Mouse (Mus musculus): ENCODE results near the gene Ptpn12. TPM values are rescaled to one million over a fixed set of nuclear protein-coding genes. Genes with fewer than 3 reads are reported as not detected.

The Ptpn12 gene
- total RNA-seq (2021), result 10 to 100 TPM; 59.6 to 66.4 TPM
- long read RNA-seq, experiment 1, partial matches to known transcripts, result 12 of 28 reads
- long read RNA-seq, experiment 1, other reads (novel, unspliced or antisense), result 12 of 28 reads
- long read RNA-seq, experiment 2, partial matches to known transcripts, result 0 of 6 reads
- long read RNA-seq, experiment 2, other reads (novel, unspliced or antisense), result 3 of 6 reads

GRCm38 (mm10) chr5:21055820-21056531, at the start of gene Ptpn12:
TSS of gene Ptpn12 (minus strand) at chr5:21055911.
- DNase-seq, result peak; percentile 98 to 99

DNA sequence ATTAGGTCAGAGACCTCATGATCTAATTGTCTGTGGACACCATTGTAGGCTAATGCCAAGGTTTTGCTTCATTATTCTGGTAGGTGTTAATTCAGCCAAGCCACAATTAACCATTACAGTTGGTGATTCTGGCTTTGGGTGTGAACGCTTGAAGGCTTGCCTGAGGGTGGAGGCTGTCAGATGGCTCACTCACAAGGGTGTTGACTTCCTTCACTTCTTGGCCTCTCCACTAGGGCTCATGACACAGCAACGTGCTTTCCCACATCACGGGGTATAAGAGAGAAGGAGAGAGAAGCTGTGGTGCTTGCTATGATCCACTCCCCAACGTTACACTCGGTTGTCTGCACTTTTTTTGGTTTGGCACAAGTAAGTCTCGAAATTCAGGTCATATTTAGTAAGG, 35.5 kb upstream of the Ptpn12 start:
- DNase-seq, result no peak

- DNase-seq, result no peak
Observed at GRCm38 (mm10) chr5:21057217-21057616, 1.5 kb upstream of the Ptpn12 start.

- no peak for DNase-seq
Observed at GRCm38 (mm10) chr5:21056595-21056994, 884 bp upstream of the Ptpn12 start.

- peak; percentile 57 to 67 for DNase-seq
Observed at GRCm38 (mm10) chr5:21055071-21055819, 466 bp downstream of the Ptpn12 start.

- peak; percentile 83 to 86 for DNase-seq
Observed at GRCm38 (mm10) chr5:21054472-21055070, 1.1 kb downstream of the Ptpn12 start.

GRCm38 (mm10) chr5:21053571-21054307, 2.0 kb downstream of the Ptpn12 start:
- peak in 1 of 2 experiments; percentile 12 for DNase-seq

- no peak for DNase-seq
Observed at GRCm38 (mm10) chr5:21052521-21052920, 3.2 kb downstream of the Ptpn12 start.

- no peak for DNase-seq
Observed at GRCm38 (mm10) chr5:21050770-21051122, 5.0 kb downstream of the Ptpn12 start.

DNA sequence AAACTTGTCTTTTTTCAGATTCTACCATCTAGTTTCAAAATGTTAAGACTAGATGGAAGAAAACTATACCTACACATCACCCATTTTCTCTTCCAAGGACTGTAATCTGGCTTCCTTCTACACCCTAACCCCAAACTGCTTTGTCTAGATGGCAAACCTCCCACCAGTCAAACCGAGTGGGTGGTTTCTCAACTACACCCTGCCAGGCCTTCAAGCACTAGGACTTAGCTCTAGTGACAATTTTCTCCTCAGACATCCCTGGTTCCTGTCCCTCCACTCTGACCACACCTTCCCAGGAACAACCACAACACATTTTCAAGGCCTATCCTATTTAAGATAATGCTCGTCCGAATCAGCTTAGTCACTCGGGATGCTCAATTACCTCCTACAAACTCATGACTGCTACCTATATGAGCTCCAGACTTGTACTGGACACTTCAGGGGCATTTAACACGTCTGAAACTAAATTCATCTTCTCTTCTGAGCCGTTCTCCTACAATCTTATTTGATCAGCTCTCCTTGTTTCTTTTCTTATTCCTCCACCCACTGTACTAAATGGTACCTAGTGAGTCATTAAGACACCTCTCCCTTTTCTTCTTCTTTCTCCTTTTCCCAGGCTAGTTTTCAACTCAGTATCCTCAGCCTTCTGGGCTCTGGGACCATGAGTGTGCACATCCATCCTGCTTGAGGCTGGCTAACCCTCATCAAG, 5.5 kb downstream of the Ptpn12 start:
- no peak for DNase-seq

- DNase-seq, result no peak
Observed at GRCm38 (mm10) chr5:21049006-21049405, 6.7 kb downstream of the Ptpn12 start.

DNA sequence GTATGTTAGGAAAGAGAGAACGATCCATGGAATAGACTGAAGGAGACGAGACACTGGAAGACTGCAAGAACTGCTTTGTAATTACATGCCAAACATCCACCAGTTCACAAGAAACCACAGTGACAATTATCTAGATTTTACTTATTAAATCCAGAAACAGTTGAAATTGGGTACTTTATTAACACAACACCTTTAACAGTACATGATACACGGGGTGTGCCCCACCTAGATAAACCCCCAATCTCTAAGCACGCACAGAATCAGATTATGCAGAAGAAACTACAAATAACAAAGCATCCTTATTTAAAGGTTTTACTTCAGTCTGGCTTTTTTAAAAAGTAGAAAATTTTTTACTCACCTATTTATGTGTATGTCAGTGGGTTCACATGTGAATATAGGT, 8.6 kb downstream of the Ptpn12 start:
- DNase-seq, result no peak

GRCm38 (mm10) chr5:21046150-21047048, 9.3 kb downstream of the Ptpn12 start:
- DNase-seq, result no peak

GRCm38 (mm10) chr5:21045462-21045861, 10.2 kb downstream of the Ptpn12 start:
- no peak for DNase-seq

DNA sequence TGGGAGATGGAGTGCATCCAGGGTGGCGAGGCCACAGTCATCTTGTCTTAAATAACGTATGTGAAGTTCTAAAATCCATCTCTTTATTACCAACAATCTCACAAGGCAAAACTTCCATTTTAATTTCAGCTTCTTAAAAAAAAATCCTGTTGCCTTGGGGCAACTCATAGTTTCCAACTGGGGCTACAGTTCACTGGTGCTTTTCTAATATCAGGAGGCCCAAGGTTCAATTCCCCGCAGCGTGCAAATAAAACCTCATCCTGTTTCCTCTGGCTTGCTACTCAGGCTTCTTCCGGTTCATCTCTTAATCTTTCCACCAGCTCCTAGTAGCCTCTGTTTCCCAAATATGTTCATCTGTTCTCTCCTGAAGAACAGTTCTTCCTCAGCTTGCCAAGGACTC, 17.6 kb downstream of the Ptpn12 start:
- DNase-seq, result no peak

GRCm38 (mm10) chr5:21035689-21036480, 19.8 kb downstream of the Ptpn12 start:
- no peak for DNase-seq

- DNase-seq, result no peak
Observed at GRCm38 (mm10) chr5:21034388-21034966, 21.2 kb downstream of the Ptpn12 start.

- no peak for DNase-seq
Observed at GRCm38 (mm10) chr5:21033382-21034056, 22.2 kb downstream of the Ptpn12 start.

GRCm38 (mm10) chr5:21032626-21033025, 23.1 kb downstream of the Ptpn12 start:
- no peak for DNase-seq

Measured in adrenal gland, postnatal 36 days (tissue).